In genomic region chr6:122605483-122605882, GRCm38 (mm10) we compare ENCODE assay signal across 15 mouse cellular contexts. TPM values are rescaled to one million over a fixed set of nuclear protein-coding genes. Genes with fewer than 3 reads are reported as not detected.
DNase-seq lines count a peak whose midpoint lies in the region; ATAC-seq and TF ChIP-seq lines count a peak whose summit lies in the region.
"Had no signal": no experiment of that assay in that cellular context is flagged by ENCODE, and none has a peak within 500 bp of the region (broad histone marks: within the 10 kb centered on the region; RNA-seq: fewer than 3 reads in every experiment).

No protein-coding gene starts in this region.

- no peak overlapping the region for H3K27ac ChIP-seq in liver, adult 2 months (replicated peaks; ENCODE audit: insufficient read depth, low read depth, low read length)
- no peak overlapping the region for H3K27ac ChIP-seq in liver, embryonic 11.5 days (ENCODE audit: low read depth, low read length)
- H3K27ac ChIP-seq: embryonic facial prominence, embryonic 10.5 days; heart, embryonic 13.5 days had no signal

- TF ChIP-seq POLR2A in liver, adult 2 months (IDR thresholded peaks at IDR 0.05; ENCODE audit: extremely low read depth, insufficient read depth, low read length) = no peak

- H3K79me2 ChIP-seq in liver, adult 2 months (ENCODE audit: control insufficient read depth, insufficient read depth, low read length) = no peaks in the 10 kb centered on the region; the same call in 1 of the 2 replicates

- DNase-seq in liver, adult 2 months (ENCODE audit: extremely low read depth, low read depth, low spot score) = peak; percentile 56
- no peak for DNase-seq in liver, embryonic 11.5 days (ENCODE audit: low spot score)
- DNase-seq in CD4-positive helper T cell, adult 2 months (ENCODE audit: low read depth, low spot score) = peak; percentile 45
- peak; percentile 90 for DNase-seq in R1 (ENCODE audit: low read depth, low spot score)
- DNase-seq in left cerebral cortex, adult 11 months (ENCODE audit: low spot score) = no peak
- no peak for DNase-seq in retina, postnatal 1 day
- DNase-seq: cerebellum, adult 11 months; kidney, adult 11 months; layer of hippocampus, postnatal 36 days had no signal

- H3K9me3 ChIP-seq in liver, embryonic 11.5 days (ENCODE audit: control insufficient read depth, low read length) = no peaks in the 10 kb centered on the region
- H3K9me3 ChIP-seq: embryonic facial prominence, embryonic 10.5 days; heart, embryonic 13.5 days had no signal

- peaks cover 4% of the 10 kb centered on the region for H3K4me1 ChIP-seq in liver, adult 2 months (ENCODE audit: control insufficient read depth, insufficient read depth, low read length)
- H3K4me1 ChIP-seq in liver, embryonic 11.5 days (replicated peaks; ENCODE audit: control insufficient read depth, insufficient read depth, low read length) = peaks cover 6% of the 10 kb centered on the region

- no peak overlapping the region for H3K4me3 ChIP-seq in liver, adult 2 months (ENCODE audit: insufficient read depth, low read depth, low read length)
- no peak overlapping the region for H3K4me3 ChIP-seq in liver, embryonic 11.5 days (ENCODE audit: low read depth, low read length)
- H3K4me3 ChIP-seq: embryonic facial prominence, embryonic 10.5 days; heart, embryonic 13.5 days had no signal

- H3K27me3 ChIP-seq in liver, adult 2 months (ENCODE audit: control insufficient read depth, insufficient read depth, low read length) = no peaks in the 10 kb centered on the region
- H3K27me3 ChIP-seq in liver, embryonic 11.5 days (replicated peaks; ENCODE audit: control insufficient read depth, insufficient read depth, low read length) = no peaks in the 10 kb centered on the region

- H3K9ac ChIP-seq in liver, adult 2 months (ENCODE audit: low read depth, low read length) = no peak overlapping the region
- no peak overlapping the region for H3K9ac ChIP-seq in liver, embryonic 11.5 days (ENCODE audit: low read depth, low read length)
- H3K9ac ChIP-seq: heart, embryonic 13.5 days had no signal

- no peak overlapping the region for H3K4me2 ChIP-seq in liver, embryonic 11.5 days
- H3K4me2 ChIP-seq: heart, embryonic 13.5 days had no signal

- no peak for ATAC-seq in liver, embryonic 11.5 days (replicated peaks; ENCODE audit: low FRiP score)
- peak; percentile 77 for ATAC-seq in neutrophil, adult 5-6 weeks (ENCODE audit: extremely low read depth, insufficient number of reproducible peaks, low FRiP score, poor library complexity, severe bottlenecking)
- ATAC-seq: forebrain, embryonic 14.5 days had no signal

- WGBS in liver, adult 2 months = 84% methylated on average over 8 of the region's 8 CpGs
- WGBS in liver, embryonic 11.5 days = 80% methylated on average over 8 of the region's 8 CpGs

- peak; percentile 79 for TF ChIP-seq CTCF in liver, adult 2 months (IDR thresholded peaks at IDR 0.05; ENCODE audit: low read depth, low read length)

- H3K36me3 ChIP-seq in liver, adult 2 months (ENCODE audit: control insufficient read depth, insufficient read depth, low read length) = no peaks in the 10 kb centered on the region
- H3K36me3 ChIP-seq in liver, embryonic 11.5 days (ENCODE audit: control insufficient read depth, insufficient read depth, low read length) = no peaks in the 10 kb centered on the region
- H3K36me3 ChIP-seq: embryonic facial prominence, embryonic 10.5 days; heart, embryonic 13.5 days had no signal

RNA-seq across cellular contexts. Expression of gene Apobec1, which starts 3.2 kb away (rescaled TPM):
- total RNA-seq in liver, adult 2 months (2014; rRNA removed) = 17.3 and 21.9 TPM in 2 replicates
- polyA plus RNA-seq in liver, adult 2 months (2012; rRNA removed) = 16.3 and 18.2 TPM in 2 replicates
- 3.7 and 5.6 TPM in 2 replicates for polyA plus RNA-seq in liver, embryonic 11.5 days (2014; fragmentation: Nextera tagmentation; extraction: Ambion mirVana)
- total RNA-seq in neutrophil, adult 5-6 weeks (2017) = 115 and 128 TPM in 2 replicates

RNA-seq across cellular contexts. Expression of gene Gdf3, which starts 4.4 kb away (rescaled TPM):
- total RNA-seq in liver, adult 2 months (2014; rRNA removed) = not detected in 2 replicates
- 0.05 TPM in 1 of 2 replicates, not detected in the other for polyA plus RNA-seq in liver, adult 2 months (2012; rRNA removed)
- 13.9 and 14.6 TPM in 2 replicates for polyA plus RNA-seq in liver, embryonic 11.5 days (2014; fragmentation: Nextera tagmentation; extraction: Ambion mirVana)
- 0.23 and 0.25 TPM in 2 replicates for total RNA-seq in neutrophil, adult 5-6 weeks (2017)
- total RNA-seq: layer of hippocampus, postnatal 36 days had no signal
- polyA plus RNA-seq: forebrain, embryonic 14.5 days had no signal

RNA-seq across cellular contexts. Expression of gene Dppa3, which starts 20.7 kb away (rescaled TPM):
- not detected in 2 replicates for total RNA-seq in liver, adult 2 months (2014; rRNA removed)
- polyA plus RNA-seq in liver, adult 2 months (2012; rRNA removed) = not detected in 2 replicates
- polyA plus RNA-seq in liver, embryonic 11.5 days (2014; fragmentation: Nextera tagmentation; extraction: Ambion mirVana) = not detected in 2 replicates
- total RNA-seq in neutrophil, adult 5-6 weeks (2017) = not detected in 2 replicates
- total RNA-seq: layer of hippocampus, postnatal 36 days had no signal
- polyA plus RNA-seq: embryonic facial prominence, embryonic 10.5 days; forebrain, embryonic 14.5 days; heart, embryonic 13.5 days; liver, embryonic 16.5 days; stomach, embryonic 16.5 days had no signal

RNA-seq across cellular contexts. Expression of gene Aicda, which starts 51.9 kb away (rescaled TPM):
- total RNA-seq in liver, adult 2 months (2014; rRNA removed) = 0.07 TPM in 1 of 2 replicates, not detected in the other
- polyA plus RNA-seq in liver, adult 2 months (2012; rRNA removed) = not detected in 2 replicates
- 0.18 TPM in 1 of 2 replicates, not detected in the other for polyA plus RNA-seq in liver, embryonic 11.5 days (2014; fragmentation: Nextera tagmentation; extraction: Ambion mirVana)
- 0.58 and 0.98 TPM in 2 replicates for total RNA-seq in neutrophil, adult 5-6 weeks (2017)
- total RNA-seq: layer of hippocampus, postnatal 36 days had no signal
- polyA plus RNA-seq: heart, embryonic 13.5 days; liver, embryonic 16.5 days had no signal

Comparison
In these comparisons a context has a peak if more than half of its experiments do, and no peak if none do; other contexts are left out.
1. DNase-seq: peak in liver, adult 2 months (single experiment), CD4-positive helper T cell, adult 2 months (single experiment) and R1 (single experiment); none in liver, embryonic 11.5 days (single experiment), left cerebral cortex, adult 11 months (single experiment) and retina, postnatal 1 day (single experiment).